Mouse (Mus musculus): Measurements from ENCODE around the gene 4930469K13Rik. TPM values are rescaled to one million over a fixed set of nuclear protein-coding genes. Genes with fewer than 3 reads are reported as not detected.

The 4930469K13Rik gene
- polyA plus RNA-seq, 2 experiments = not detected

- no peak overlapping the region for H3K4me2 ChIP-seq (replicated peaks; ENCODE audit: low read depth, low read length, severe bottlenecking)
- no peak overlapping the region for H3K4me3 ChIP-seq (replicated peaks; ENCODE audit: low read length)
- H3K27me3 ChIP-seq (ENCODE audit: control insufficient read depth, insufficient read depth, low read length) = no peaks in the 10 kb centered on the region
- no peak for TF ChIP-seq POLR2A (IDR thresholded peaks at IDR 0.05; ENCODE audit: borderline replicate concordance, extremely low read depth, insufficient read depth, insufficient read length)
- ATAC-seq (ENCODE audit: low FRiP score, low read depth) (peak; percentile 28; the same call in 1 of the 2 replicates), DNase-seq (ENCODE audit: low spot score) (peak; percentile 67)
- no peak overlapping the region for H3K9ac ChIP-seq (ENCODE audit: low read depth, low read length, severe bottlenecking)
- no peaks in the 10 kb centered on the region for H3K4me1 ChIP-seq (ENCODE audit: control insufficient read depth, insufficient read depth, low read length)
- no peak overlapping the region for H3K27ac ChIP-seq (replicated peaks; ENCODE audit: low read depth, low read length)
- H3K9me3 ChIP-seq (ENCODE audit: control insufficient read depth, low read length) = no peaks in the 10 kb centered on the region
- no peaks in the 10 kb centered on the region for H3K36me3 ChIP-seq (ENCODE audit: control insufficient read depth, insufficient read depth, low read length)
- WGBS = 38% methylated on average over 9 of the region's 9 CpGs
Measured at GRCm38 (mm10) chr11:34008702-34009101, 89.7 kb downstream of the 4930469K13Rik start.

- ATAC-seq (ENCODE audit: low FRiP score, low read depth) (no peak; the same call in 1 of the 2 replicates), DNase-seq (ENCODE audit: low spot score) (no peak)
- 86% methylated on average over 11 of the region's 11 CpGs for WGBS
- H3K9ac ChIP-seq (ENCODE audit: low read depth, low read length, severe bottlenecking) = no peak overlapping the region
- no peaks in the 10 kb centered on the region for H3K27me3 ChIP-seq (ENCODE audit: control insufficient read depth, insufficient read depth, low read length)
- H3K36me3 ChIP-seq (ENCODE audit: control insufficient read depth, insufficient read depth, low read length) = no peaks in the 10 kb centered on the region
- H3K9me3 ChIP-seq (ENCODE audit: control insufficient read depth, low read length) = no peaks in the 10 kb centered on the region
- no peak overlapping the region for H3K4me3 ChIP-seq (replicated peaks; ENCODE audit: low read length)
- no peak overlapping the region for H3K4me2 ChIP-seq (replicated peaks; ENCODE audit: low read depth, low read length, severe bottlenecking)
- no peaks in the 10 kb centered on the region for H3K4me1 ChIP-seq (ENCODE audit: control insufficient read depth, insufficient read depth, low read length)
- H3K27ac ChIP-seq (replicated peaks; ENCODE audit: low read depth, low read length) = no peak overlapping the region
- TF ChIP-seq POLR2A (IDR thresholded peaks at IDR 0.05; ENCODE audit: borderline replicate concordance, extremely low read depth, insufficient read depth, insufficient read length) = no peak
Measured at GRCm38 (mm10) chr11:34008214-34008613, 90.1 kb downstream of the 4930469K13Rik start.

- H3K36me3 ChIP-seq (ENCODE audit: control insufficient read depth, insufficient read depth, low read length) = no peaks in the 10 kb centered on the region
- DNase-seq (ENCODE audit: low spot score) (no peak), ATAC-seq (ENCODE audit: low FRiP score, low read depth) (no peak)
- no peak for TF ChIP-seq POLR2A (IDR thresholded peaks at IDR 0.05; ENCODE audit: borderline replicate concordance, extremely low read depth, insufficient read depth, insufficient read length)
- no peaks in the 10 kb centered on the region for H3K27me3 ChIP-seq (ENCODE audit: control insufficient read depth, insufficient read depth, low read length)
- H3K9ac ChIP-seq (ENCODE audit: low read depth, low read length, severe bottlenecking) = no peak overlapping the region
- no peaks in the 10 kb centered on the region for H3K4me1 ChIP-seq (ENCODE audit: control insufficient read depth, insufficient read depth, low read length)
- WGBS = 95% methylated on average over 2 of the region's 2 CpGs
- H3K9me3 ChIP-seq (ENCODE audit: control insufficient read depth, low read length) = no peaks in the 10 kb centered on the region
- H3K4me2 ChIP-seq (replicated peaks; ENCODE audit: low read depth, low read length, severe bottlenecking) = no peak overlapping the region
- no peak overlapping the region for H3K27ac ChIP-seq (replicated peaks; ENCODE audit: low read depth, low read length)
- no peak overlapping the region for H3K4me3 ChIP-seq (replicated peaks; ENCODE audit: low read length)
Measured at GRCm38 (mm10) chr11:34007616-34008015, 90.7 kb downstream of the 4930469K13Rik start.

GRCm38 (mm10) chr11:34002593-34002965, 95.8 kb downstream of the 4930469K13Rik start:
- WGBS = 75% methylated on average over 5 of the region's 5 CpGs
- no peak overlapping the region for H3K4me3 ChIP-seq (replicated peaks; ENCODE audit: low read length)
- H3K27ac ChIP-seq (replicated peaks; ENCODE audit: low read depth, low read length) = no peak overlapping the region
- no peak for DNase-seq (ENCODE audit: low spot score)
- H3K9ac ChIP-seq (ENCODE audit: low read depth, low read length, severe bottlenecking) = no peak overlapping the region
- no peak for ATAC-seq (ENCODE audit: low FRiP score, low read depth)
- no peak for TF ChIP-seq POLR2A (IDR thresholded peaks at IDR 0.05; ENCODE audit: borderline replicate concordance, extremely low read depth, insufficient read depth, insufficient read length)
- H3K9me3 ChIP-seq (ENCODE audit: control insufficient read depth, low read length) = no peaks in the 10 kb centered on the region
- no peaks in the 10 kb centered on the region for H3K27me3 ChIP-seq (ENCODE audit: control insufficient read depth, insufficient read depth, low read length)
- H3K4me1 ChIP-seq (ENCODE audit: control insufficient read depth, insufficient read depth, low read length) = no peaks in the 10 kb centered on the region
- no peaks in the 10 kb centered on the region for H3K36me3 ChIP-seq (ENCODE audit: control insufficient read depth, insufficient read depth, low read length)
- H3K4me2 ChIP-seq (replicated peaks; ENCODE audit: low read depth, low read length, severe bottlenecking) = no peak overlapping the region

GRCm38 (mm10) chr11:34001938-34002592, 96.3 kb downstream of the 4930469K13Rik start:
- H3K9ac ChIP-seq (ENCODE audit: low read depth, low read length, severe bottlenecking) = no peak overlapping the region
- no peak for TF ChIP-seq POLR2A (IDR thresholded peaks at IDR 0.05; ENCODE audit: borderline replicate concordance, extremely low read depth, insufficient read depth, insufficient read length)
- DNase-seq (ENCODE audit: low spot score) = peak; percentile 23
- H3K4me2 ChIP-seq (replicated peaks; ENCODE audit: low read depth, low read length, severe bottlenecking) = no peak overlapping the region
- no peaks in the 10 kb centered on the region for H3K27me3 ChIP-seq (ENCODE audit: control insufficient read depth, insufficient read depth, low read length)
- H3K4me3 ChIP-seq (replicated peaks; ENCODE audit: low read length) = no peak overlapping the region
- H3K4me1 ChIP-seq (ENCODE audit: control insufficient read depth, insufficient read depth, low read length) = no peaks in the 10 kb centered on the region
- ATAC-seq (ENCODE audit: low FRiP score, low read depth) = no peak
- WGBS = 12% methylated on average over 5 of the region's 5 CpGs
- H3K27ac ChIP-seq (replicated peaks; ENCODE audit: low read depth, low read length) = no peak overlapping the region
- H3K9me3 ChIP-seq (ENCODE audit: control insufficient read depth, low read length) = no peaks in the 10 kb centered on the region
- no peaks in the 10 kb centered on the region for H3K36me3 ChIP-seq (ENCODE audit: control insufficient read depth, insufficient read depth, low read length)
